Mouse (Mus musculus) stomach, postnatal 0 days (tissue): ENCODE measurements at regions not wholly inside any gene's neighbourhood (a gene's known extent, or its start where the extent isn't known, plus 50 kb on each side); places are given as distances from the start of the nearest gene placed in this dataset.
A peak's percentile ranks its signal among the peaks of the same experiment; 100 is the strongest.

ENCODE experiments used
- ATAC-seq: fragments of 200-750 bp; cut with Nextera tagmentation; 2 replicates; pipeline ENCODE4 v1.8.0; 2017; ENCODE audit not compliant: low FRiP score, low TSS enrichment
- DNase-seq: peaks from one replicate; pipeline ENCODE4 v3.0.0-alpha.2; 2016; ENCODE audit warnings: low spot score
- H3K27ac ChIP-seq: fragments of 300-500 bp; sonication (generic); replicated peaks from 2 replicates; pipeline ENCODE4 v1.5.1; 2014; ENCODE audit warnings: mild to moderate bottlenecking, control low read depth
- H3K27me3 ChIP-seq: fragments of 300-500 bp; sonication (generic); 2 replicates; pipeline ENCODE4 v1.6.1; 2014; ENCODE audit warnings: low read length; ENCODE audit not compliant: control insufficient read depth, insufficient read depth
- H3K36me3 ChIP-seq: fragments of 300-500 bp; sonication (generic); 2 replicates; pipeline ENCODE4 v1.6.1; 2014; ENCODE audit warnings: low read length, mixed read lengths; ENCODE audit not compliant: control insufficient read depth, insufficient read depth
- H3K4me1 ChIP-seq: fragments of 300-500 bp; sonication (generic); replicated peaks from 2 replicates; pipeline ENCODE4 v1.6.1; 2014; ENCODE audit warnings: antibody characterized with exemption; ENCODE audit not compliant: control insufficient read depth, insufficient read depth
- H3K4me2 ChIP-seq: fragments of 300-500 bp; sonication (generic); replicated peaks from 2 replicates; pipeline ENCODE4 v1.6.1; 2014; ENCODE audit warnings: low read depth, mild to moderate bottlenecking, control low read depth, moderate library complexity
- H3K4me3 ChIP-seq: fragments of 300-500 bp; sonication (generic); 2 replicates; pipeline ENCODE4 v1.5.1; 2014; ENCODE audit warnings: low read depth, low read length, control low read depth
- H3K9ac ChIP-seq: fragments of 300-500 bp; sonication (generic); 2 replicates; pipeline ENCODE4 v1.6.1; 2014; ENCODE audit warnings: mild to moderate bottlenecking, low read length, control low read depth, mixed read lengths
- H3K9me3 ChIP-seq: fragments of 300-500 bp; sonication (generic); 2 replicates; pipeline ENCODE4 v1.6.1; 2016; ENCODE audit warnings: low read length; ENCODE audit not compliant: control insufficient read depth
- CTCF ChIP-seq: IDR thresholded peaks from 2 replicates; pipeline ENCODE4 v1.5.1; 2016; ENCODE audit warnings: antibody characterized with exemption, low read depth, mild to moderate bottlenecking, moderate library complexity
- EP300 ChIP-seq: optimal IDR thresholded peaks from 2 replicates; pipeline ENCODE3; 2016; ENCODE audit warnings: antibody characterized with exemption
- WGBS: fragments of 180-500 bp; shearing (Covaris S2); extraction: QIAGEN DNeasy Blood & Tissue Kit; methylation state at CpG from one replicate; pipeline ENCODE4 v1.1.7; 2014; 5-methylcytosine and 5-hydroxymethylcytosine counted together

- H3K36me3 ChIP-seq: no peaks in the 10 kb centered on the region
Measured at GRCm38 (mm10) chr1:165086131-165086530, 74.4 kb downstream of the Tbx19 start.

GRCm38 (mm10) chr1:165084753-165085152, 75.8 kb downstream of the Tbx19 start:
- 75% methylated on average over 9 of the region's 9 CpGs for WGBS
- no peaks in the 10 kb centered on the region for H3K9me3 ChIP-seq
- no peak overlapping the region for H3K4me2 ChIP-seq
- H3K27me3 ChIP-seq: no peaks in the 10 kb centered on the region
- H3K4me1 ChIP-seq: no peaks in the 10 kb centered on the region
- H3K27ac ChIP-seq: no peak overlapping the region
- no peak for ATAC-seq
- no peaks in the 10 kb centered on the region for H3K36me3 ChIP-seq
- H3K4me3 ChIP-seq: no peak overlapping the region
- no peak for TF ChIP-seq CTCF
- TF ChIP-seq EP300: no peak
- DNase-seq: no peak
- H3K9ac ChIP-seq: no peak overlapping the region

More at GRCm38 (mm10) chr1:165086131-165086530, 74.4 kb downstream of the Tbx19 start:
- no peak overlapping the region for H3K9ac ChIP-seq
- no peak for ATAC-seq
- no peak overlapping the region for H3K4me3 ChIP-seq
- no peaks in the 10 kb centered on the region for H3K9me3 ChIP-seq
- no peaks in the 10 kb centered on the region for H3K27me3 ChIP-seq
- H3K27ac ChIP-seq: no peak overlapping the region
- TF ChIP-seq CTCF (no peak), EP300 (no peak)
- H3K4me2 ChIP-seq: no peak overlapping the region
- DNase-seq: no peak
- no peaks in the 10 kb centered on the region for H3K4me1 ChIP-seq
- 75% methylated on average over 3 of the region's 3 CpGs for WGBS

- no peak for TF ChIP-seq EP300
- TF ChIP-seq CTCF: no peak
- Histone ChIP-seq H3K4me1 (no peaks in the 10 kb centered on the region), H3K9ac (no peak overlapping the region), H3K27ac (no peak overlapping the region), H3K27me3 (no peaks in the 10 kb centered on the region), H3K4me3 (no peak overlapping the region), H3K36me3 (no peaks in the 10 kb centered on the region), H3K9me3 (no peaks in the 10 kb centered on the region), H3K4me2 (no peak overlapping the region)
- ATAC-seq (peak; percentile 70; the same call in 1 of the 2 replicates), DNase-seq (no peak)
- WGBS: 35% methylated on average over 6 of the region's 6 CpGs
Measured at GRCm38 (mm10) chr1:165084179-165084578, 76.4 kb downstream of the Tbx19 start.

- ATAC-seq (no peak), DNase-seq (no peak)
- Histone ChIP-seq H3K9ac (no peak overlapping the region), H3K27me3 (no peaks in the 10 kb centered on the region), H3K4me2 (no peak overlapping the region), H3K27ac (no peak overlapping the region), H3K4me3 (no peak overlapping the region), H3K9me3 (no peaks in the 10 kb centered on the region), H3K4me1 (no peaks in the 10 kb centered on the region), H3K36me3 (no peaks in the 10 kb centered on the region)
- TF ChIP-seq EP300: no peak
- TF ChIP-seq CTCF: no peak
- 82% methylated on average over 9 of the region's 9 CpGs for WGBS
Measured at GRCm38 (mm10) chr1:165080351-165080750, 80.2 kb downstream of the Tbx19 start.

- Histone ChIP-seq H3K36me3 (no peaks in the 10 kb centered on the region), H3K4me1 (no peaks in the 10 kb centered on the region), H3K4me3 (no peak overlapping the region), H3K9me3 (no peaks in the 10 kb centered on the region), H3K9ac (no peak overlapping the region), H3K27ac (no peak overlapping the region), H3K27me3 (no peaks in the 10 kb centered on the region), H3K4me2 (no peak overlapping the region)
- ATAC-seq (no peak), DNase-seq (no peak)
- TF ChIP-seq CTCF: no peak
- 73% methylated on average over 4 of the region's 4 CpGs for WGBS
Measured at GRCm38 (mm10) chr1:165077313-165077712, 83.3 kb downstream of the Tbx19 start.

DNA sequence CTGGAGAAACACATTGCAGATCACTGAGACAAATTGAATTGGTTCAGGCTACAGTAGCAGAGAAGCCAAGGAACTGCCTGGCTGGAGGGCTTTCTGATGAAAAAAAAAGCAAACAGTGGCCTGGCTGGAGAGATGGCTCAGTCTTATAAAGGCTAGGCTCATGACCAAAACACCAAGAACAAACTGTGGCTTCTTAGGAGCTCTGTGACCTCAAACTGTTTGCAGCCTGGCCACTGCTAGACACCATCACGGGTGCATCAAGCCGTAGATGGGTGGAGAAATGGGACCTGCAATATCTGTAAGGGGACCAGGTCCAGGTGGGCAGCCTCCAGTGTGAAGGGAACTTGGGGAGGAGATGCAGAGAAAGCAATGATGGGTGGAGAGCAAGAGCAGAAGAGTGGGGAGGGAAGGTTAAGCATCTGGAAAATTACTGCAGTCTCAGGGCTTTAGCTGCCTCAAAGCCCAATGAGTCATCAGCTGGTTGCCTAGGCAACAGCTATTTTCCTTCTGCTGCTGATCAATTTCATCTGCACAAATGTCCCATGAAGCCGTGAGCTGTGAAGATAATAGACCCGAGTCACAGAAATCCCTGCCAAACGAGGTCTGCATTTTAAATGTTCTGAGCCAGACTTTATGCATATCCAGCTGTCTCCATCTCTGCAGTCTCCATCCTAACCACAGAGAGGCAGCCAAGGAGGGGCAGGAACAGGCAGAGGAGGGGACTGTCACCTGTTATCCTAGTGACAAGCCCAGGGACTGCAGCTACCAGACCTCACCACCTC, 85.1 kb downstream of the Tbx19 start:
- no peak overlapping the region for H3K27ac ChIP-seq
- H3K4me3 ChIP-seq: no peak overlapping the region
- no peaks in the 10 kb centered on the region for H3K27me3 ChIP-seq
- 41% methylated on average over 5 of the region's 5 CpGs for whole genome bisulfite sequencing
- 0 out of 2 replicates have a peak, but pooled peaks have one; percentile 35 for ATAC-seq
- no peak for DNase-seq
- H3K36me3 ChIP-seq: no peaks in the 10 kb centered on the region
- H3K4me1 ChIP-seq: no peaks in the 10 kb centered on the region
- no peak overlapping the region for H3K4me2 ChIP-seq
- H3K9me3 ChIP-seq: no peaks in the 10 kb centered on the region
- TF ChIP-seq CTCF (peak; percentile 30; the same call in 1 of the 2 replicates), EP300 (no peak)
- H3K9ac ChIP-seq: no peak overlapping the region
